Mouse (Mus musculus): ENCODE data around the gene Ank2. TPM values are rescaled to one million over a fixed set of nuclear protein-coding genes. Genes with fewer than 3 reads are reported as not detected.

Ank2 gene
- polyA plus RNA-seq, 1 experiment, result 4.6 TPM

DNA sequence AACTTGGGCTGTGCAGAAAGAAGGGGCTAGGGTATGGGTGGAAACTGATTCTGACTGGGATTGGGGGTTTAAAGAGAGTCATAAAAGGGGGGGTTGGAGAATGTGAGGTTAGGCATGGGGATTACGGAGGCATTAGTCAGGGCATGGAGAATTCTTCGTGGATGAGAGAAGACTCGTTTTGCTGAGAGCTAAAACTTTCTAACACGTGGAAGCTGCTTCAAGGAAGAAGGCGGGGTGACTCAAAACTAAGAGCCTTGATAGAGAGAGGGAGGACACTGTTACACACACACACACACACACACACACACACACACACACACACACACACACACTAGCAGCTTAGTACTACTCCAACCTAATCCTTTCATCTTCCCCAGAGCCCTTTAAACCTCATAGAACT is 463.0 kb downstream of the Ank2 start:
- Histone ChIP-seq H3K27me3 (ENCODE audit: control insufficient read depth, insufficient read depth, low read length) (no peaks in the 10 kb centered on the region), H3K4me1 (replicated peaks; ENCODE audit: control insufficient read depth, insufficient read depth, low read length) (no peaks in the 10 kb centered on the region), H3K36me3 (ENCODE audit: control insufficient read depth, insufficient read depth, low read length) (no peaks in the 10 kb centered on the region), H3K27ac (ENCODE audit: control insufficient read depth, insufficient read depth, low read length) (no peak overlapping the region), H3K4me3 (ENCODE audit: control insufficient read depth, insufficient read depth, low read length) (no peak overlapping the region)
- no peak for DNase-seq
- WGBS, result 78% methylated on average over 5 of the region's 5 CpGs
- TF ChIP-seq CTCF (IDR thresholded peaks at IDR 0.05; ENCODE audit: borderline replicate concordance, control insufficient read depth, extremely low read depth, insufficient read depth, low read length, poor library complexity) (no peak), POLR2A (IDR thresholded peaks at IDR 0.05; ENCODE audit: control insufficient read depth, extremely low read depth, insufficient read depth, low read length, poor library complexity) (no peak)

DNA sequence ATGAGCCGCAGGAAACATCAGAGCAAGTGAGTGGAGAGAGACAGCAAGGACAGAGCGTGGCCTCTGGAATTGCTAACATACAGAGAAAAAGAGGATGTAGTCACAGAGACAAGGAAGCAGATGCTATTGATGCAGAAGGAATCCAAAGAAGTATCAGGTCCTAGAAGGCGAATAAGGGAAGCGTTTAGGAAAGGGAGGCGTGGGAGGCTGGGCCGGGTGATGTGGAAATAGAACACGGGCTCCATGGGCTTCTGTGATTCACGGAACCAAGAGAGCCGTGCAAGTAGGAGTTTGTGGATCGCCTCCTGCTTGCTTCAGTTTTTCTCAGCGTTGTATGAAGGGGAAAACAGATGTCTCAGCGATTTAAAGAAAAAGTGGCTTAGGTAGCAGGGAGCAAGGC is 463.6 kb downstream of the Ank2 start:
- Histone ChIP-seq H3K27ac (ENCODE audit: control insufficient read depth, insufficient read depth, low read length) (no peak overlapping the region), H3K4me1 (replicated peaks; ENCODE audit: control insufficient read depth, insufficient read depth, low read length) (no peaks in the 10 kb centered on the region), H3K27me3 (ENCODE audit: control insufficient read depth, insufficient read depth, low read length) (no peaks in the 10 kb centered on the region), H3K4me3 (ENCODE audit: control insufficient read depth, insufficient read depth, low read length) (no peak overlapping the region), H3K36me3 (ENCODE audit: control insufficient read depth, insufficient read depth, low read length) (no peaks in the 10 kb centered on the region)
- DNase-seq, result no peak
- TF ChIP-seq POLR2A (IDR thresholded peaks at IDR 0.05; ENCODE audit: control insufficient read depth, extremely low read depth, insufficient read depth, low read length, poor library complexity), result no peak
- no peak for TF ChIP-seq CTCF (IDR thresholded peaks at IDR 0.05; ENCODE audit: borderline replicate concordance, control insufficient read depth, extremely low read depth, insufficient read depth, low read length, poor library complexity)
- WGBS, result 93% methylated on average over 12 of the region's 12 CpGs

DNA sequence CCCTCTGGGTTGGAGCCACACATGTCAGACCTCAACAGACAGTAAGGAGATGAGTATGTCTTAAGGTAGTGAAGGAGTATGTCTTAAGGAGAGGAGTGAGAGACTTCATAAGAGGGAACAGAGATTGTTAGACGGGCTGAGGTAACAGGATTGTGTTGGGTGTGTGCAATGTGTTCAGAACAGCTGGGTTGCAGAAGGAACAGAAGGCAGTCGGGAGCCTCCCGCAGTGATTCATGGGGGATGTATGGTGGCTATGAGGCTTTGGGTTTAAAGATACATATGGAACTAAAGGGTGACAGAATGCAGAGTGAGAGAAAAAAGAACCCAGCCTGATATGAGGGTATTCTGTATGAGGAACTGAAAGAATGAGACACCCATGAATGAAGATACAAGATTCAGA is 464.2 kb downstream of the Ank2 start:
- no peak for DNase-seq
- TF ChIP-seq POLR2A (IDR thresholded peaks at IDR 0.05; ENCODE audit: control insufficient read depth, extremely low read depth, insufficient read depth, low read length, poor library complexity) (no peak), CTCF (IDR thresholded peaks at IDR 0.05; ENCODE audit: borderline replicate concordance, control insufficient read depth, extremely low read depth, insufficient read depth, low read length, poor library complexity) (no peak)
- WGBS, result 93% methylated on average over 3 of the region's 3 CpGs
- Histone ChIP-seq H3K36me3 (ENCODE audit: control insufficient read depth, insufficient read depth, low read length) (no peaks in the 10 kb centered on the region), H3K27ac (ENCODE audit: control insufficient read depth, insufficient read depth, low read length) (no peak overlapping the region), H3K4me3 (ENCODE audit: control insufficient read depth, insufficient read depth, low read length) (no peak overlapping the region), H3K27me3 (ENCODE audit: control insufficient read depth, insufficient read depth, low read length) (no peaks in the 10 kb centered on the region), H3K4me1 (replicated peaks; ENCODE audit: control insufficient read depth, insufficient read depth, low read length) (no peaks in the 10 kb centered on the region)

DNA sequence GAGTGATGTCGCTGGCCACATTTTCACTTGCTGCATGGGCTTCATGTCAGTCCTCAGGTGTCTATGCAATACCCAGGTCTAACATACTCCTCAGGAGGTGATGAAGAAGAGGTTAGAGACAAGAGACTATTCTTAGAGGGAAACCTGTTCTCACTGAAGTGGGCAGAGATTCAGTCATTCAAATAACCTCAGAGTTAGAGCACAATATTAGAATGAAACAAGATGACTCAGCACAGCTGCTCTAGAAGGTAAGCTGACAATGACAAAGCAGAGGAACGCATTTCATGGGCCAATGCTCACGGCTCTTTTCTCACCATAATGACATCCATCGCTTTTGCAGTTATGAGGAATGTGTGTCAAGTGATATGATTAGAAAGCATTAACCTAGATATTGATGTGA is 475.2 kb downstream of the Ank2 start:
- DNase-seq, result no peak
- Histone ChIP-seq H3K4me1 (replicated peaks; ENCODE audit: control insufficient read depth, insufficient read depth, low read length) (no peaks in the 10 kb centered on the region), H3K36me3 (ENCODE audit: control insufficient read depth, insufficient read depth, low read length) (no peaks in the 10 kb centered on the region), H3K4me3 (ENCODE audit: control insufficient read depth, insufficient read depth, low read length) (no peak overlapping the region), H3K27ac (ENCODE audit: control insufficient read depth, insufficient read depth, low read length) (no peak overlapping the region), H3K27me3 (ENCODE audit: control insufficient read depth, insufficient read depth, low read length) (no peaks in the 10 kb centered on the region)
- 75% methylated on average over 4 of the region's 4 CpGs for WGBS
- no peak for TF ChIP-seq CTCF (IDR thresholded peaks at IDR 0.05; ENCODE audit: borderline replicate concordance, control insufficient read depth, extremely low read depth, insufficient read depth, low read length, poor library complexity)
- TF ChIP-seq POLR2A (IDR thresholded peaks at IDR 0.05; ENCODE audit: control insufficient read depth, extremely low read depth, insufficient read depth, low read length, poor library complexity), result no peak

DNA sequence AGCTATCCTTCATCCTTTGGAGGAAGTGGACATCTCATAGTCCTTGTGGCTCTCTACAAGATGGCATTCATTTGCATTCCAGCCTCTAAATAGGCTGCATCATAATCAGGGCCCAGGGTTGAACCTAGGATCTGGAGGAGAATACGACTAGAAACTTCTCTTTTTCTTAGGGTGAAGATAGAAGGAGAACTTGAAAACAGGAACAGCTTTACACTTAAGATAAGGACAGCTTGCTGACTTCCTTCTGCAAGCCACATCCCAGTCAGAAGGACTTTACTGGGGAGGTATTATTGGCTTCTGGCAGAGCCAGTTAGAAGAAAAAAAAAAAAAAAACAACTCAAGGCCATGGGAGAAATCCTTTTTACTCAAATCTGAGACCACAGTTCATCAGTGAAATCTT is 479.0 kb downstream of the Ank2 start:
- DNase-seq, result no peak
- Histone ChIP-seq H3K27ac (ENCODE audit: control insufficient read depth, insufficient read depth, low read length) (no peak overlapping the region), H3K36me3 (ENCODE audit: control insufficient read depth, insufficient read depth, low read length) (no peaks in the 10 kb centered on the region)

DNA sequence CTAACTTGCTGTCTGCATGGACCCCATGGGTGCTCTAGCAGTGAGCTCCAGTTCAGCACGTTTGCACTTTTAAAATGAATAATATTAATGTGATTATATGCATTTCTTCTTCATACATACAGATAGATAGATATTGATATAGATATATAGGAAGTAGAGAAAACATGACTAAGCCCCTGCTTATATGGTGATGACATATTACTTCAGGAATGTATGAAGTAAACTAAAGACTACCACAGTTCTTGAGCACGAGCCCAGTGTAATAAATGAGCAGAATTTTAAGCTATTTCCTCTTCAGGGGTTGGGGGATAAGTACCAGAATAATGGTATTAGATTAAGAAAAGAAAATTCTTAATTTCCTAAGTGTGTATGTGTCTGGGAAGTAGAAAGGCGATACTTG is 479.4 kb downstream of the Ank2 start:
- Histone ChIP-seq H3K4me1 (replicated peaks; ENCODE audit: control insufficient read depth, insufficient read depth, low read length) (no peaks in the 10 kb centered on the region), H3K27ac (ENCODE audit: control insufficient read depth, insufficient read depth, low read length) (no peak overlapping the region), H3K4me3 (ENCODE audit: control insufficient read depth, insufficient read depth, low read length) (no peak overlapping the region), H3K36me3 (ENCODE audit: control insufficient read depth, insufficient read depth, low read length) (no peaks in the 10 kb centered on the region), H3K27me3 (ENCODE audit: control insufficient read depth, insufficient read depth, low read length) (no peaks in the 10 kb centered on the region)
- no peak for DNase-seq
- 79% methylated on average over 3 of the region's 3 CpGs for WGBS
- no peak for TF ChIP-seq POLR2A (IDR thresholded peaks at IDR 0.05; ENCODE audit: control insufficient read depth, extremely low read depth, insufficient read depth, low read length, poor library complexity)
- no peak for TF ChIP-seq CTCF (IDR thresholded peaks at IDR 0.05; ENCODE audit: borderline replicate concordance, control insufficient read depth, extremely low read depth, insufficient read depth, low read length, poor library complexity)

More for the DNA sequence above, 479.0 kb downstream of the Ank2 start:
- 19% methylated on average over 1 of the region's 1 CpGs for WGBS
- no peak overlapping the region for H3K4me3 ChIP-seq (ENCODE audit: control insufficient read depth, insufficient read depth, low read length)
- TF ChIP-seq CTCF (IDR thresholded peaks at IDR 0.05; ENCODE audit: borderline replicate concordance, control insufficient read depth, extremely low read depth, insufficient read depth, low read length, poor library complexity), result no peak
- no peak for TF ChIP-seq POLR2A (IDR thresholded peaks at IDR 0.05; ENCODE audit: control insufficient read depth, extremely low read depth, insufficient read depth, low read length, poor library complexity)
- H3K27me3 ChIP-seq (ENCODE audit: control insufficient read depth, insufficient read depth, low read length), result no peaks in the 10 kb centered on the region
- no peaks in the 10 kb centered on the region for H3K4me1 ChIP-seq (replicated peaks; ENCODE audit: control insufficient read depth, insufficient read depth, low read length)

DNA sequence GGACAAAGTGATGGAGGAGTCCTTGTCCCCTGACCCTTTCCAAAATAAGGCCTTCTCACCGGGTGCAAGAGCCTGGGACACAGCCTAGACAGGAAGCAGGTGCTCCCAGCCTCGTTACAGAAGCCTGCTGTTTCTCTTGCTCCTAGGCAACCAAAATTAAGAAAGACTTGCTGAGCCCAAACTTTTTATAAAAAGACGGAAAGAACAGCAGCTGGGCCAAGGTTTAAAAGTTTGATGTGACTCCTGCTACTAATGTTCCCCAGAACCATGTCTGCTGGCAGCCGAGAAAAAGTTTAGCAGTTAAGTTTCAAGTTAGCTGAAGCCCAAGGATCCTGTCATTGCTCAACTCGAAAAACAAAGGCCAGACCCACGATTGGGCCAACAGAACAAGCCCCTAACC is 480.0 kb downstream of the Ank2 start:
- TF ChIP-seq POLR2A (IDR thresholded peaks at IDR 0.05; ENCODE audit: control insufficient read depth, extremely low read depth, insufficient read depth, low read length, poor library complexity) (no peak), CTCF (IDR thresholded peaks at IDR 0.05; ENCODE audit: borderline replicate concordance, control insufficient read depth, extremely low read depth, insufficient read depth, low read length, poor library complexity) (no peak)

More for the DNA sequence above, 480.0 kb downstream of the Ank2 start:
- WGBS, result 28% methylated on average over 6 of the region's 6 CpGs
- Histone ChIP-seq H3K27me3 (ENCODE audit: control insufficient read depth, insufficient read depth, low read length) (no peaks in the 10 kb centered on the region), H3K36me3 (ENCODE audit: control insufficient read depth, insufficient read depth, low read length) (no peaks in the 10 kb centered on the region), H3K4me3 (ENCODE audit: control insufficient read depth, insufficient read depth, low read length) (no peak overlapping the region), H3K4me1 (replicated peaks; ENCODE audit: control insufficient read depth, insufficient read depth, low read length) (no peaks in the 10 kb centered on the region), H3K27ac (ENCODE audit: control insufficient read depth, insufficient read depth, low read length) (no peak overlapping the region)
- no peak for DNase-seq

All from thymus, adult 2 months (tissue).